Mouse (Mus musculus) regulatory T cell (primary cell): ENCODE measurements at regions not wholly inside any gene's neighbourhood (a gene's known extent, or its start where the extent isn't known, plus 50 kb on each side); places are given as distances from the start of the nearest gene placed in this dataset.
"Not testable (repeated sequence)": the region's sequence is repeated elsewhere in the genome, so short reads cannot be mapped to it uniquely, and the experiment has no call there.

Experiments
- in situ Hi-C: fragments of 300-600 bp; cut with MboI, MseI; formaldehyde crosslinking; loops from one replicate; pipeline ENCODE4 v1.15.1; 2025; ENCODE audit warnings: high pct_unique_total_duplicates

- in situ Hi-C loops = no loop called here
These were observed 527.4 kb upstream of the Gm5150 start for GRCm38 (mm10) chr3:16533643-16534042.

- in situ Hi-C loops = not testable (repeated sequence)
These were observed 521.3 kb upstream of the Gm5150 start for GRCm38 (mm10) chr3:16527511-16527910.

DNA sequence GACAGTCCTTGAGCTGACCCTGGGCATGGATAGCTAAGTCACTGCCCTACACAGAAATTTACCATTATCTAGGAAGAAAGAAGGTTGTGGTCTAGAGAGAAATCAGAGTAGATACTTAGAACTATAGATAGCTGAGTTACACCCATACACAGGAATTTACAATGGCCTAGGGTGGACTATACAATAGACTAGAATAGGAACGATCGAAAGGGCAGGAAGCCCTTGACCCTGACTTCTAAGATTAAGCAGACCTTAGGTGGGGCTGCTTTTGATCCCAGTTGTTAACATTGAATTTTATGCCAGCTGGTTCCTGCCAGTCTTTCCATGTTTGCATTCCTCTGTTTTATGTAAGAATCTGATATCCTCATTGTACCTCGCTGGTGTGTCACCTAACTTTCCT, 482.2 kb upstream of the Gm5150 start:
- in situ Hi-C loops = not testable (repeated sequence)

DNA sequence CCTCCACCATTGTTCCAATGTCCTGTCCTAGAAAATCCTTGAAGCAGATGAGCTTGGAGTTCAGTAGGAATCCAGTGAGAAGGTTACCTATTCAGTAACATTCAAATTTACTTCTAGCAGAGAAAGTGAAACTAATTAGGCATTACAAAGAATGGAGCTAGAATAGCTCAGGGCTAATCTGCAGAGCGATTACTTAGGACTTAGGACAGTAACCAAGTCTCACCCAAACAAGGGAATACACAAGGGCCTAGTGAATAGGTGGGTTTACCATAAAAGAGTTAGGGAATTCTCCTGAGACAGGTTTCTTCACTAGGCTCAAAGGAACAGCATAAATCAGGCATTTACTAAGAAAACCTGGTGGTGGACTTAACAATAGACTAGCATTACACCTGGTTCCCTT, 476.5 kb upstream of the Gm5150 start:
- in situ Hi-C loops = no loop called here

- in situ Hi-C loops = no loop called here
These were observed 465.1 kb upstream of the Gm5150 start for GRCm38 (mm10) chr3:16471360-16471759.

DNA sequence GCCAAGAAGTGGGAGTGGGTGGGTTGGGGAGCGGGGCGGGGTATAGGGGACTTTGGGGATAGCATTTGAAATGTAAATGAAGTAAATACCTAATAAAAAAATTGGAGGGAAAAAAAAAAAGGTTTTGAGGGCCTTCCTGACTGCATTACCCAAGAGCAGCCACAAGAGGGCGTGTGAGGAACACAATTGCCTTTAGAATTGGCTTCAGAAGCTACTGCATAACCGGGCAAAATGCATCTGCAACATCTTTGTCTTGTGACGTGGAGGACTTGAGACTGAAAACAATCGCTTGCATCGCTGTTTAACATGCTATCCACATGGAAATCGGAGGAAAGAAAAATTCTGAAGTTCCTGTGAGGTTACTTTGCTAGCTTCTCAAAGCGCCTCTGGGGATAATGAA, 460.2 kb upstream of the Gm5150 start:
- in situ Hi-C loops = loop anchor here (10.0 kb wide), 1 partner anchor 1358 kb away; no protein-coding TSS in a partner anchor

- in situ Hi-C loops = loop anchor here (10.0 kb wide), 1 partner anchor 1359 kb away; no protein-coding TSS in a partner anchor
These were observed 459.1 kb upstream of the Gm5150 start for GRCm38 (mm10) chr3:16465357-16465756.

GRCm38 (mm10) chr3:16464301-16464700, 458.1 kb upstream of the Gm5150 start:
- in situ Hi-C loops = loop anchor here (10.0 kb wide), 1 partner anchor 1360 kb away; no protein-coding TSS in a partner anchor

DNA sequence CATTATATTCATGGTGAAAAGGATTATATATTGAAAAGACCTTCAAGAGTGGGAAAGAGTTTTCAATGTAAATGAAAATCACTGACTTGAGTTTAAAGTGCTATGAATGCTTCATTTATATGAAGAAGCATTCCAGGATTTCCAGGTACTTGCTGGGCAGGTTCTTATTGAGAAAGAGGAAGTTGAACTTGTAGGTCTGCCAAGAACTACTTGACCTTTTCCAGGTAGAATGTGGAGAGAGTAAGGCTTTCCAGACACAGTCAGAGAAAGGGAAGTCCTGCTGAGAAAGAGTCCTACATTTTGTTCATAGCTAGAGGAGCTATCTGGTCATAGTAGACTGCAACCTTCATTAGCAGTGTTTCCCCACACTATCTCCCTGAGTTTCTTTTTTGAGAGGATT, 426.8 kb upstream of the Gm5150 start:
- in situ Hi-C loops = no loop called here

- in situ Hi-C loops = no loop called here
These were observed 425.5 kb upstream of the Gm5150 start for GRCm38 (mm10) chr3:16431819-16432115.

GRCm38 (mm10) chr3:16431082-16431818, 425.0 kb upstream of the Gm5150 start:
- in situ Hi-C loops = no loop called here
